Mouse (Mus musculus) erythroblast, embryonic 14.5 days (primary cell): ENCODE results near the gene Dennd4c.

Experiments
- GATA1 ChIP-seq: IDR thresholded peaks from 2 replicates; pipeline ENCODE4 v1.6.1; 2012; ENCODE audit warnings: low read length, inconsistent platforms, mixed read lengths
- TAL1 ChIP-seq: IDR thresholded peaks from 3 replicates; pipeline ENCODE4 v1.6.1; 2012; ENCODE audit warnings: low read length, inconsistent platforms, mixed read lengths

DNA sequence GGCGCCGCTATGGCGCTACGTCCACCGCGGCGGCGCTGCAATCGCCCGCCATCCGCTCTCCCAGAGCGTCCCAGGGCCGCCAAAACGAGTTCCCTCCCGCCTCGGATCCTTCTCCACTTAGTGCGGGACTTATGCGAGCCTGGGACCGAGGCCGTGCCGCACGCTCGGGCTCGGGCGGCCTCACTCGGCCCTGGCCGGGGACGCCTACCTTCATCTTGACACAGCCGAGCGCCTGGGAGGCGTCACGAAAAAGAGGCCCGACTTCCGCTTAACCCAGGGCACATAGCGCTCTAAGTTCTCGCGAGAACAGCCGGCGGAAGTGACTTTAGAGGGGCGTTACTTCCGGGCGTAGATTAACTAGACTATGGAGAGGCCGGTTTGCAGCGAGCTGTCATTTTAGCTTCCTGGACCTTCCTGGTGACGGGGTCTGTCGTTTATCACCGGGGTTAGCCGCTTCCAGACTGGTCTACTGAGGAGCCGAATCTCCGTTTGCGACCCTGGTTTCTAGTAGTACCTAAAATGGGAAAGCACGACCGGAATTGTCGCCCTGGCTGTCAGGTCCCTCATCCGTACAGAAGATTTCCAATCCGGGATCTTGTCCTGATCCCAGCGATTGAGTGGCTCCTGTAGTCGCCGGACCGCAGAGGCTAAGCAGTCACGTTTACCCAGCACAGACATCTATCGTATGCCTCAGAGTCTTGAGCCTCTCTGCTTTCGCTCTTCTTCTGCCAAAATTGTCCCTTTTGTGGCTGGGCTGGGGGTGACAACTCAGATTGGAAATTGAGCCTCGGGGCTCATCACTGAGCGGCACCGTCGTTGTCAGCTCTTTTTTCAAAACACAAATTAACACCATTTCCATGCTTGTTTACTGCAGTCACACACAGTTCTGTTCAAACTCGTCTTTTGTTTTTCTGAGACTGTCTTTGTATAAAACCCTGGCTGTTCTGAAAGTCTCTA, 109.0 kb downstream of the Dennd4c start, which contains the start of gene Rps6:
- TF ChIP-seq TAL1 (no peak), GATA1 (no peak; the same call in 1 of the 2 replicates)
